Mouse (Mus musculus) CH12.LX (cell line): ENCODE measurements around the gene Tex12. TPM values are rescaled to one million over a fixed set of nuclear protein-coding genes. Genes with fewer than 3 reads are reported as not detected.
A peak's percentile ranks its signal among the peaks of the same experiment; 100 is the strongest.

ENCODE experiments used
- DNase-seq: peaks from one replicate; pipeline ENCODE4 v3.0.0-alpha.2; 2013; ENCODE audit errors: extremely low read depth
- H3K27ac ChIP-seq: 2 replicates; pipeline ENCODE4 v1.5.1; 2012; ENCODE audit warnings: low read depth, mild to moderate bottlenecking, control low read depth, moderate library complexity; ENCODE audit not compliant: insufficient read depth
- H3K27me3 ChIP-seq: replicated peaks from 2 replicates; pipeline ENCODE3; 2012; ENCODE audit warnings: inconsistent platforms
- H3K36me3 ChIP-seq, 2 experiments: replicated peaks in 1 of 2; 2 replicates each; pipeline versions ENCODE3 to v1.6.1; 2012; ENCODE audit warnings: inconsistent platforms in 1 of 2, low read length in 1 of 2, mild to moderate bottlenecking in 1 of 2, mixed read lengths in 1 of 2, moderate library complexity in 1 of 2; ENCODE audit not compliant: control insufficient read depth in 1 of 2, insufficient read depth in 1 of 2
- H3K4me1 ChIP-seq, 2 experiments: 2 replicates each; pipeline ENCODE4 v1.6.1; 2012; ENCODE audit warnings: inconsistent platforms in 1 of 2, moderate library complexity in 1 of 2; ENCODE audit not compliant: insufficient read depth in 2 of 2, control insufficient read depth in 1 of 2
- H3K4me2 ChIP-seq: 2 replicates; pipeline ENCODE4 v1.6.1; 2012; ENCODE audit warnings: low read depth, mild to moderate bottlenecking, control low read depth; ENCODE audit not compliant: poor library complexity, insufficient read depth, severe bottlenecking
- H3K4me3 ChIP-seq, 3 experiments: fragments of 150-350 bp in 1 of 3; sonication (generic) in 1 of 3; replicated peaks in 1 of 3; 2 replicates each; pipeline versions ENCODE3 to v1.5.1; 2011 to 2012; ENCODE audit warnings: low read depth in 2 of 3, low read length in 2 of 3, mild to moderate bottlenecking in 2 of 3, moderate library complexity in 2 of 3, control low read depth in 1 of 3, improper control_type of control experiment in 1 of 3, inconsistent platforms in 1 of 3, mixed read lengths in 1 of 3; ENCODE audit not compliant: poor library complexity in 1 of 3
- H3K79me2 ChIP-seq: replicated peaks from 2 replicates; pipeline ENCODE4 v1.6.1; 2012; ENCODE audit warnings: mild to moderate bottlenecking, moderate library complexity; ENCODE audit not compliant: control insufficient read depth, poor library complexity, insufficient read depth, severe bottlenecking; ENCODE audit errors: extremely low read depth
- H3K9ac ChIP-seq: 2 replicates; pipeline ENCODE4 v1.6.1; 2012; ENCODE audit warnings: low read depth, mild to moderate bottlenecking, control low read depth, moderate library complexity; ENCODE audit not compliant: insufficient read depth
- H3K9me3 ChIP-seq: replicated peaks from 2 replicates; pipeline ENCODE3; 2012; ENCODE audit warnings: low read length, inconsistent platforms, mixed read lengths
- CHD1 ChIP-seq: IDR thresholded peaks from 2 replicates; pipeline ENCODE4 v1.6.1; 2012; ENCODE audit warnings: low read depth, low read length, improper control_type of control experiment, inconsistent platforms
- CHD2 ChIP-seq: IDR thresholded peaks from 2 replicates; pipeline ENCODE4 v1.6.1; 2011; ENCODE audit warnings: low read length, improper control_type of control experiment
- CTCF ChIP-seq, 2 experiments: IDR thresholded peaks in 1 of 2; conservative IDR thresholded peaks in 1 of 2; 2 replicates each; pipeline ENCODE4 v1.5.1; 2011 to 2012; ENCODE audit warnings: low read depth in 2 of 2, low read length in 2 of 2, improper control_type of control experiment in 1 of 2, inconsistent platforms in 1 of 2, mild to moderate bottlenecking in 1 of 2, moderate library complexity in 1 of 2
- ELF1 ChIP-seq: IDR thresholded peaks from 2 replicates; pipeline ENCODE4 v1.6.1; 2014; ENCODE audit warnings: low read depth, mild to moderate bottlenecking, inconsistent platforms, low read length, improper control_type of control experiment
- EP300 ChIP-seq: IDR thresholded peaks from 2 replicates; pipeline ENCODE4 v1.6.1; 2011; ENCODE audit warnings: low read length, improper control_type of control experiment
- ETS1 ChIP-seq: conservative IDR thresholded peaks from 2 replicates; pipeline ENCODE4 v1.6.1; 2012; ENCODE audit warnings: low read depth, mild to moderate bottlenecking, inconsistent platforms, low read length, improper control_type of control experiment, moderate library complexity
- GABPA ChIP-seq: IDR thresholded peaks from 2 replicates; pipeline ENCODE4 v1.6.1; 2012; ENCODE audit warnings: low read depth, low read length, improper control_type of control experiment, inconsistent platforms; ENCODE audit not compliant: insufficient replicate concordance
- HCFC1 ChIP-seq: IDR thresholded peaks from 2 replicates; pipeline ENCODE4 v1.6.1; 2012; ENCODE audit warnings: low read depth, mild to moderate bottlenecking, inconsistent platforms, low read length, improper control_type of control experiment
- IRF4 ChIP-seq: IDR thresholded peaks from 2 replicates; pipeline ENCODE4 v1.6.1; 2014; ENCODE audit warnings: low read depth, mild to moderate bottlenecking, inconsistent platforms, low read length, improper control_type of control experiment
- JUN ChIP-seq: IDR thresholded peaks from 2 replicates; pipeline ENCODE4 v1.6.1; 2011; ENCODE audit warnings: low read depth, mild to moderate bottlenecking, low read length, improper control_type of control experiment, moderate library complexity; ENCODE audit not compliant: insufficient read depth
- JUND ChIP-seq: conservative IDR thresholded peaks from 2 replicates; pipeline ENCODE4 v1.6.1; 2011; ENCODE audit warnings: low read depth, low read length, improper control_type of control experiment
- MAX ChIP-seq: IDR thresholded peaks from 2 replicates; pipeline ENCODE4 v1.6.1; 2011; ENCODE audit warnings: low read length, improper control_type of control experiment
- MXI1 ChIP-seq: IDR thresholded peaks from 2 replicates; pipeline ENCODE4 v1.6.1; 2011; ENCODE audit warnings: mild to moderate bottlenecking, low read depth, low read length, improper control_type of control experiment
- POLR2A ChIP-seq: IDR thresholded peaks from 2 replicates; pipeline ENCODE4 v1.6.1; 2011; ENCODE audit warnings: low read depth, mild to moderate bottlenecking, improper control_type of control experiment, low read length
- POLR2AphosphoS2 ChIP-seq: IDR thresholded peaks from 2 replicates; pipeline ENCODE4 v1.6.1; 2011; ENCODE audit warnings: low read depth, low read length, improper control_type of control experiment
- RAD21 ChIP-seq: IDR thresholded peaks from 2 replicates; pipeline ENCODE4 v1.6.1; 2011; ENCODE audit warnings: low read depth, mild to moderate bottlenecking, low read length, improper control_type of control experiment, moderate library complexity
- RCOR1 ChIP-seq: conservative IDR thresholded peaks from 2 replicates; pipeline ENCODE4 v1.6.1; 2012; ENCODE audit warnings: low read depth, mild to moderate bottlenecking, inconsistent platforms, low read length, improper control_type of control experiment
- SIN3A ChIP-seq: IDR thresholded peaks from 2 replicates; pipeline ENCODE4 v1.6.1; 2012; ENCODE audit warnings: low read length, improper control_type of control experiment, inconsistent platforms
- SMC3 ChIP-seq: IDR thresholded peaks from 2 replicates; pipeline ENCODE4 v1.6.1; 2011; ENCODE audit warnings: low read depth, low read length, improper control_type of control experiment
- TBP ChIP-seq: conservative IDR thresholded peaks from 2 replicates; pipeline ENCODE4 v1.6.1; 2011; ENCODE audit warnings: low read depth, low read length, improper control_type of control experiment
- ZC3H11A ChIP-seq: IDR thresholded peaks from 2 replicates; pipeline ENCODE4 v1.6.1; 2012; ENCODE audit warnings: low read depth, mild to moderate bottlenecking, inconsistent platforms, low read length, improper control_type of control experiment
- ZNF384 ChIP-seq: IDR thresholded peaks from 2 replicates; pipeline ENCODE4 v1.6.1; 2012; ENCODE audit warnings: low read depth, low read length, improper control_type of control experiment, inconsistent platforms
- dilution Hi-C: fragments of 300-500 bp; cut with MboI; formaldehyde crosslinking; loops from 2 replicates; pipeline ENCODE4 v1.14.3; 2020; ENCODE audit warnings: low sequenced_read_pairs; ENCODE audit not compliant: extremely low pct_unique_long_range_greater_than_20kb, extremely low pct_ligation_motif_present
- in situ Hi-C: fragments of 300-500 bp; cut with MboI; formaldehyde crosslinking; loops from 3 replicates; pipeline ENCODE4 v1.14.3; 2019; ENCODE audit warnings: low sequenced_read_pairs, low pct_ligation_motif_present, low pct_unique_long_range_greater_than_20kb, mixed read lengths
- polyA plus RNA-seq: library from polyadenylated mRNA; unstranded; fragments of >175 nt; gene quantifications from 2 replicates; pipeline ENCODE4 v1.2.1, GENCODE M21; 2012; ENCODE audit warnings: low read depth; ENCODE audit not compliant: insufficient read length
- total RNA-seq, 2 experiments: library from RNA; depleted of rRNA; stranded (reverse); fragments of 300-350 nt in 1 of 2; fragments of >200 nt in 1 of 2; gene quantifications; 2 replicates each; pipeline ENCODE4 v1.2.3; 2012 to 2014

Gene Tex12
- total and polyA plus RNA-seq, 3 experiments, result not detected

- no peaks in the 10 kb centered on the region for H3K9me3 ChIP-seq
- TF ChIP-seq RCOR1 (no peak), MAX (no peak), SIN3A (no peak), ZNF384 (peak; percentile 90), JUND (no peak), HCFC1 (peak; percentile 38; the same call in 1 of the 2 replicates), SMC3 (no peak), EP300 (no peak), TBP (no peak), CHD2 (no peak), POLR2AphosphoS2 (no peak), MXI1 (no peak), ELF1 (no peak), ETS1 (no peak)
- TF ChIP-seq, all 38 proteins: peak for 2
- no peak overlapping the region for H3K27ac ChIP-seq
- DNase-seq, result no peak
- in situ Hi-C loops, result loop anchor here (25.0 kb wide), 1 partner anchor 996 kb away; no protein-coding TSS in a partner anchor
- no peaks in the 10 kb centered on the region for H3K79me2 ChIP-seq
- dilution Hi-C loops, result no loop called here
- no peak overlapping the region for H3K4me2 ChIP-seq
- H3K36me3 ChIP-seq, result no peaks in the 10 kb centered on the region
- H3K4me1 ChIP-seq, result peaks cover 14 to 53% of the 10 kb centered on the region in 2 experiments
- no peak overlapping the region for H3K9ac ChIP-seq
- H3K27me3 ChIP-seq, result peaks cover under 1% of the 10 kb centered on the region
- no peak overlapping the region for H3K4me3 ChIP-seq
These were observed 27.3 kb downstream of the Tex12 start for GRCm38 (mm10) chr9:50533791-50534190.

DNA sequence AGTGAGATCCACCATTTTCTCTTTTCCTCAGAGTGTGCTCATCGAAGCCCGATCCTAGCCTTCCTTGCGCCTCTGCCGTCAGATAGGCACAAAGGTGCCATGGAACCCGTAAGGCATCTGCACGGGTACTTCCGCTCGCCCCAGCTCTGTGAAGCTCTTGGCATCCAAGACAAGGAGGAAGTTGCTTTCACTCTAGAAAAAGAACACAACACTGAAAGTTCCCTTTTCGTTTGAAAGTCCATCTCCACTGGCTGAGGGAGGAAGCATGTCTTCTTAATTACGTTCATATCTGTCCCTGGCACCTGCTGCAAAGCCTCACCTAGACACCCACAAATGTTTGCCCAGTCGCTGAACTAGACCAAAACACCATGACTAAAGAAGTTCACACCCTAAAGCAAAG, 27.8 kb downstream of the Tex12 start:
- H3K27ac ChIP-seq, result no peak overlapping the region

GRCm38 (mm10) chr9:50530890-50531289, 30.2 kb downstream of the Tex12 start:
- in situ Hi-C loops (loop anchor here (25.0 kb wide), 1 partner anchor 994 kb away; no protein-coding TSS in a partner anchor), dilution Hi-C loops (no loop called here)
- no peak overlapping the region for H3K4me2 ChIP-seq
- DNase-seq, result no peak
- H3K9me3 ChIP-seq, result no peaks in the 10 kb centered on the region
- H3K4me1 ChIP-seq, result peaks cover 13 to 54% of the 10 kb centered on the region in 2 experiments
- H3K27ac ChIP-seq, result no peak overlapping the region
- no peaks in the 10 kb centered on the region for H3K79me2 ChIP-seq
- H3K27me3 ChIP-seq, result no peaks in the 10 kb centered on the region
- H3K36me3 ChIP-seq, result peaks cover 3 to 8% of the 10 kb centered on the region in 2 experiments
- TF ChIP-seq ZC3H11A (peak; percentile 55), CTCF (conservative IDR thresholded peaks at IDR 0.05 in 1 of 2, IDR thresholded peaks at IDR 0.05 in 1 of 2; ENCODE audit: low read depth in 2 of 2, low read length in 2 of 2) (peak in 1 of 2 experiments; percentile 84; a peak in 2 of 4 replicates), SMC3 (peak; percentile 80), RAD21 (peak; percentile 86), CHD1 (no peak), GABPA (no peak)
- H3K9ac ChIP-seq, result no peak overlapping the region
- no peak overlapping the region for H3K4me3 ChIP-seq

More for the DNA sequence above, 27.8 kb downstream of the Tex12 start:
- H3K9me3 ChIP-seq, result no peaks in the 10 kb centered on the region
- no peak for TF ChIP-seq IRF4
- TF ChIP-seq JUN, result no peak
- no peak for TF ChIP-seq ETS1
- no peak for TF ChIP-seq POLR2A
- no peaks in the 10 kb centered on the region for H3K36me3 ChIP-seq
- dilution Hi-C loops (no loop called here), in situ Hi-C loops (loop anchor here (25.0 kb wide), 1 partner anchor 996 kb away; no protein-coding TSS in a partner anchor)
- H3K27me3 ChIP-seq, result no peaks in the 10 kb centered on the region
- H3K79me2 ChIP-seq, result no peaks in the 10 kb centered on the region
- H3K4me1 ChIP-seq, result peaks cover 14 to 54% of the 10 kb centered on the region in 2 experiments
- no peak overlapping the region for H3K9ac ChIP-seq
- no peak for DNase-seq
- H3K4me3 ChIP-seq, result no peak overlapping the region
- no peak overlapping the region for H3K4me2 ChIP-seq
